Mouse (Mus musculus): ENCODE data around the gene Yipf4. TPM values are rescaled to one million over a fixed set of nuclear protein-coding genes. Genes with fewer than 3 reads are reported as not detected.
A peak's percentile ranks its signal among the peaks of the same experiment; 100 is the strongest.

The Yipf4 gene
- total and polyA plus RNA-seq, 3 experiments = 28.9 to 77.7 (median 41.6) TPM

DNA sequence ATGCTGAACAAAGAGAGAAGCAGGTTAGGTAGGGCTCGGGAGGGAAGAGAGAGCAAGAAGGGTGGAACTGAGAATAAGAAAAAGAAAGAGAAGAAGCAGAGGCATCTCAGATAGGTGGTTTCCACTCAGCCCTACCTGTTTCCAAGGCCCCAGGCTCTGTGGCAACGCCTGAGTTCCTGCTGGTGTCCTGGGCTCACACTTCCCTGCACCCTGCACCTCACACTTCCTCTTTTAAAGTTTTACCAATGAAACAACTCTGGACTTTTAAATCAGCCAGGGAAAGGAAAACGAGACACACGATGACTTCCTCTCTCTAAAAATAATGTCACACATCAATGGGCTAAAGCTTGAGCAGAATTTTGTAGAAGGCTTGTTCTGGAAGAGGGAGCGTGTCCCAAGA is 48.8 kb upstream of the Yipf4 start:
- H3K9ac ChIP-seq (ENCODE audit: insufficient read depth, low read depth) = no peak overlapping the region
- peak overlapping the region; percentile 34; the same call in 1 of the 2 replicates for H3K4me2 ChIP-seq (ENCODE audit: insufficient read depth, low read depth, poor library complexity, severe bottlenecking)
- no peak overlapping the region for H3K4me3 ChIP-seq (replicated peaks in 1 of 3; ENCODE audit: low read depth in 2 of 3, low read length in 2 of 3, poor library complexity in 1 of 3)
- H3K79me2 ChIP-seq (replicated peaks; ENCODE audit: control insufficient read depth, extremely low read depth, insufficient read depth, poor library complexity, severe bottlenecking) = no peaks in the 10 kb centered on the region
- H3K27ac ChIP-seq (ENCODE audit: insufficient read depth, low read depth) = no peak overlapping the region
- DNase-seq (ENCODE audit: extremely low read depth) = peak; percentile 71
- no peaks in the 10 kb centered on the region for H3K9me3 ChIP-seq (replicated peaks; ENCODE audit: low read length)
- TF ChIP-seq E2F4 (IDR thresholded peaks at IDR 0.05; ENCODE audit: insufficient replicate concordance, low read depth, low read length) = no peak
- TF ChIP-seq TCF12 (IDR thresholded peaks at IDR 0.05; ENCODE audit: low read depth, low read length) = no peak
- TF ChIP-seq TBP (conservative IDR thresholded peaks at IDR 0.05; ENCODE audit: low read depth, low read length) = 0 out of 2 replicates have a peak, but pooled peaks have one; percentile 45
- no peak for TF ChIP-seq MYC (IDR thresholded peaks at IDR 0.05; ENCODE audit: low read depth, low read length)
- no peak for TF ChIP-seq ZKSCAN1 (IDR thresholded peaks at IDR 0.05; ENCODE audit: borderline replicate concordance, low read depth, low read length)
- TF ChIP-seq ZNF384 (IDR thresholded peaks at IDR 0.05; ENCODE audit: low read depth, low read length) = no peak
- TF ChIP-seq USF1 (IDR thresholded peaks at IDR 0.05; ENCODE audit: low read depth, low read length) = no peak
- TF ChIP-seq SMC3 (IDR thresholded peaks at IDR 0.05; ENCODE audit: low read depth, low read length) = no peak
- no peak for TF ChIP-seq NRF1 (IDR thresholded peaks at IDR 0.05; ENCODE audit: low read depth, low read length)
- peak; percentile 65; the same call in 1 of the 2 replicates for TF ChIP-seq EP300 (IDR thresholded peaks at IDR 0.05; ENCODE audit: low read length)
- no peak for TF ChIP-seq POLR2AphosphoS2 (IDR thresholded peaks at IDR 0.05; ENCODE audit: low read depth, low read length)
- no peak for TF ChIP-seq MAFK (IDR thresholded peaks at IDR 0.05; ENCODE audit: insufficient replicate concordance, low read length)
- no peak for TF ChIP-seq SIN3A (IDR thresholded peaks at IDR 0.05; ENCODE audit: low read length)
- TF ChIP-seq CTCF (conservative IDR thresholded peaks at IDR 0.05 in 1 of 2, IDR thresholded peaks at IDR 0.05 in 1 of 2; ENCODE audit: low read depth in 2 of 2, low read length in 2 of 2) = no peak
- no peak for TF ChIP-seq CHD1 (IDR thresholded peaks at IDR 0.05; ENCODE audit: low read depth, low read length)
- no peak for TF ChIP-seq KAT2A (IDR thresholded peaks at IDR 0.05; ENCODE audit: insufficient replicate concordance, low read length)
- no peak for TF ChIP-seq PAX5 (IDR thresholded peaks at IDR 0.05; ENCODE audit: low read length)
- 0 out of 2 replicates have a peak, but pooled peaks have one; percentile 49 for TF ChIP-seq ELF1 (IDR thresholded peaks at IDR 0.05; ENCODE audit: low read depth, low read length)
- TF ChIP-seq ETS1 (conservative IDR thresholded peaks at IDR 0.05; ENCODE audit: low read depth, low read length) = peak; percentile 26; the same call in 1 of the 2 replicates
- no peak for TF ChIP-seq MXI1 (IDR thresholded peaks at IDR 0.05; ENCODE audit: low read depth, low read length)
- no peak for TF ChIP-seq JUN (IDR thresholded peaks at IDR 0.05; ENCODE audit: insufficient read depth, low read depth, low read length)
- peak; percentile 73 for TF ChIP-seq BHLHE40 (IDR thresholded peaks at IDR 0.05; ENCODE audit: low read depth, low read length)
- no peak for TF ChIP-seq NELFE (IDR thresholded peaks at IDR 0.05; ENCODE audit: low read depth, low read length)
- no peak for TF ChIP-seq RAD21 (IDR thresholded peaks at IDR 0.05; ENCODE audit: low read depth, low read length)
- TF ChIP-seq RCOR1 (conservative IDR thresholded peaks at IDR 0.05; ENCODE audit: low read depth, low read length) = no peak
- no peak for TF ChIP-seq ZC3H11A (IDR thresholded peaks at IDR 0.05; ENCODE audit: low read depth, low read length)
- peak; percentile 14; the same call in 1 of the 2 replicates for TF ChIP-seq CHD2 (IDR thresholded peaks at IDR 0.05; ENCODE audit: low read length)
- TF ChIP-seq MAZ (IDR thresholded peaks at IDR 0.05; ENCODE audit: low read depth, low read length) = no peak
- TF ChIP-seq GABPA (IDR thresholded peaks at IDR 0.05; ENCODE audit: insufficient replicate concordance, low read depth, low read length) = no peak
- no peak for TF ChIP-seq ZMIZ1 (IDR thresholded peaks at IDR 0.05; ENCODE audit: low read depth, low read length)
- TF ChIP-seq HCFC1 (IDR thresholded peaks at IDR 0.05; ENCODE audit: low read depth, low read length) = no peak
- no peak for TF ChIP-seq USF2 (conservative IDR thresholded peaks at IDR 0.05; ENCODE audit: low read depth, low read length)
- no peak for TF ChIP-seq MEF2A (IDR thresholded peaks at IDR 0.05; ENCODE audit: borderline replicate concordance, low read depth, low read length)
- TF ChIP-seq POLR2A (IDR thresholded peaks at IDR 0.05; ENCODE audit: low read depth, low read length) = no peak
- TF ChIP-seq UBTF (IDR thresholded peaks at IDR 0.05; ENCODE audit: low read depth, low read length) = 0 out of 2 replicates have a peak, but pooled peaks have one; percentile 45
- 0 out of 2 replicates have a peak, but pooled peaks have one; percentile 17 for TF ChIP-seq MAX (IDR thresholded peaks at IDR 0.05; ENCODE audit: low read length)
- no peak for TF ChIP-seq JUND (conservative IDR thresholded peaks at IDR 0.05; ENCODE audit: low read depth, low read length)
- TF ChIP-seq IRF4 (IDR thresholded peaks at IDR 0.05; ENCODE audit: low read depth, low read length) = peak; percentile 76
- H3K36me3 ChIP-seq (replicated peaks in 1 of 2; ENCODE audit: control insufficient read depth in 1 of 2, insufficient read depth in 1 of 2, low read length in 1 of 2) = peaks cover 11 to 43% of the 10 kb centered on the region in 2 experiments
- in situ Hi-C loops (cut with MboI; ENCODE audit: low pct_ligation_motif_present, low pct_unique_long_range_greater_than_20kb, low sequenced_read_pairs) (no loop called here), dilution Hi-C loops (cut with MboI; ENCODE audit: extremely low pct_ligation_motif_present, extremely low pct_unique_long_range_greater_than_20kb, low sequenced_read_pairs) (no loop called here)
- H3K4me1 ChIP-seq (ENCODE audit: control insufficient read depth in 1 of 2, insufficient read depth in 2 of 2) = peaks cover 0 to 19% of the 10 kb centered on the region in 2 experiments; a peak in 3 of 4 replicates
- no peaks in the 10 kb centered on the region for H3K27me3 ChIP-seq (replicated peaks)
